Mouse (Mus musculus) myocyte (in vitro differentiated cells): ENCODE data around the gene Zfp105.

ENCODE experiments used
- CEBPB ChIP-seq: IDR thresholded peaks from 2 replicates; pipeline ENCODE4 v1.6.1; 2011; ENCODE audit warnings: mild to moderate bottlenecking, moderate library complexity; ENCODE audit not compliant: poor library complexity, insufficient read depth, severe bottlenecking
- E2F4 ChIP-seq: IDR thresholded peaks from one replicate; pipeline ENCODE4 v1.6.1; 2011; ENCODE audit warnings: mild to moderate bottlenecking, control low read depth, moderate library complexity; ENCODE audit not compliant: insufficient read depth
- MAX ChIP-seq: IDR thresholded peaks from one replicate; pipeline ENCODE4 v1.6.1; 2011; ENCODE audit warnings: low read depth, mild to moderate bottlenecking, control low read depth
- MYOD1 ChIP-seq, 3 experiments: IDR thresholded peaks; one replicate each; pipeline ENCODE4 v1.6.1; 2011; ENCODE audit warnings: control low read depth in 2 of 3, low read depth in 2 of 3, mild to moderate bottlenecking in 2 of 3, moderate library complexity in 1 of 3; ENCODE audit not compliant: insufficient read length in 2 of 3, control insufficient read depth in 1 of 3
- MYOG ChIP-seq, 3 experiments: IDR thresholded peaks; one replicate each; pipeline ENCODE4 v1.6.1; 2011; ENCODE audit warnings: control low read depth in 2 of 3, low read depth in 2 of 3, mild to moderate bottlenecking in 2 of 3; ENCODE audit not compliant: insufficient read length in 2 of 3, control insufficient read depth in 1 of 3, insufficient read depth in 1 of 3
- POLR2A ChIP-seq: IDR thresholded peaks from one replicate; pipeline ENCODE4 v1.6.1; 2011; ENCODE audit warnings: low read depth, mild to moderate bottlenecking, control low read depth, moderate library complexity; ENCODE audit not compliant: insufficient read length
- POLR2AphosphoS2 ChIP-seq: IDR thresholded peaks from one replicate; pipeline ENCODE4 v1.6.1; 2011; ENCODE audit warnings: low read depth, control low read depth; ENCODE audit not compliant: insufficient read length
- REST ChIP-seq: IDR thresholded peaks from one replicate; pipeline ENCODE4 v1.6.1; 2011; ENCODE audit warnings: mild to moderate bottlenecking, control low read depth, moderate library complexity; ENCODE audit not compliant: insufficient read depth, insufficient read length
- SRF ChIP-seq: IDR thresholded peaks from one replicate; pipeline ENCODE4 v1.6.1; 2011; ENCODE audit warnings: low read depth; ENCODE audit not compliant: control insufficient read depth, insufficient read length
- TCF12 ChIP-seq: IDR thresholded peaks from one replicate; pipeline ENCODE4 v1.6.1; 2011; ENCODE audit warnings: mild to moderate bottlenecking, control low read depth; ENCODE audit not compliant: poor library complexity, insufficient read depth, severe bottlenecking
- TCF3 ChIP-seq: IDR thresholded peaks from one replicate; pipeline ENCODE4 v1.6.1; 2011; ENCODE audit warnings: low read depth, control low read depth; ENCODE audit not compliant: insufficient read length
- USF1 ChIP-seq: IDR thresholded peaks from one replicate; pipeline ENCODE4 v1.6.1; 2011; ENCODE audit warnings: low read depth, mild to moderate bottlenecking, control low read depth, moderate library complexity

- TF ChIP-seq POLR2A (no peak), TCF12 (no peak), E2F4 (no peak), MAX (no peak), CEBPB (no peak), REST (no peak), POLR2AphosphoS2 (no peak), SRF (no peak), TCF3 (no peak), MYOD1 (IDR thresholded peaks at IDR 0.05; ENCODE audit: control insufficient read depth in 1 of 3, insufficient read length in 2 of 3, low read depth in 2 of 3) (no peak), USF1 (no peak), MYOG (IDR thresholded peaks at IDR 0.05; ENCODE audit: control insufficient read depth in 1 of 3, insufficient read depth in 1 of 3, insufficient read length in 2 of 3, low read depth in 2 of 3) (no peak)
Measured at GRCm38 (mm10) chr9:122901047-122901446, 21.8 kb upstream of the Zfp105 start.
